Mouse (Mus musculus) WW6 (cell line): ENCODE measurements around the gene App.

ENCODE experiments used
- DNase-seq: peaks from one replicate; pipeline ENCODE4 v3.0.0-alpha.2; 2013; ENCODE audit warnings: low read depth, low spot score

App gene

DNA sequence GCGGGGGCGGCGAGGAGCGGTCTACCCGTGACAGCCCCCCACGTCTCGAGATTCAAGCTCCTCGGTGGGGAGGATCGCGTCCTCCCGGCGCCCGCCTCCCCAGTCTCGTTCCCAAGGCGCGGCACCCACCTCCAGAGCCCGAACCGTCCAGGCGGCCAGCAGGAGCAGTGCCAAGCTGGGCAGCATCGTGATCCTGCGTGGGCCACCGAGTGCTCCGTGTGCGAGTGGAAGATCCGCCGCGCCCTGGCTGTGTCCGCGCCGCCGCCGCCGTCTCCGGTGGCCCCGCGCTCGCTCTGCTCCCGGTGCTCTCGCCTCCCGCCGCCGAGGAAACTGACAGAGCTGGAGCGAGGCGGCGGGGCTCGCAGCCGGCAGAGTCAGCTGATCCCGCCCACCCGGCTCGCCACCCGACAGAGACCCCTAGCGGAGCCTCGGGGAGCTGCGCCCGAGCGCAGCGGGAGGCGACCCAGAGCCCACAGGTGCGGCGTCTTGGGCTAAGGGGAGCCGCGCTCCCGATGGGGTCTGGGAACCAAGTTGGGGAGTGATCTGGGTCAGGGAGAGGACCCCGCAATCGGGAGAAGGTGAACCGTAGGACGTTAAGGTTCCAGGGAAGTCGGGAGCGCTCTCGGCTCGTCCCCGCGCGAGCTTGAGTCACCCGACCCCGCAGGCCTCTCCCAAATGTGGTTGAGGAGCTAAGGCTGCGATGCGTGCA is at the start of gene App:
Gene App, minus strand, starts transcription at position 394 of the 709 bp plus-strand sequence.
- DNase-seq: peak; percentile 67

DNA sequence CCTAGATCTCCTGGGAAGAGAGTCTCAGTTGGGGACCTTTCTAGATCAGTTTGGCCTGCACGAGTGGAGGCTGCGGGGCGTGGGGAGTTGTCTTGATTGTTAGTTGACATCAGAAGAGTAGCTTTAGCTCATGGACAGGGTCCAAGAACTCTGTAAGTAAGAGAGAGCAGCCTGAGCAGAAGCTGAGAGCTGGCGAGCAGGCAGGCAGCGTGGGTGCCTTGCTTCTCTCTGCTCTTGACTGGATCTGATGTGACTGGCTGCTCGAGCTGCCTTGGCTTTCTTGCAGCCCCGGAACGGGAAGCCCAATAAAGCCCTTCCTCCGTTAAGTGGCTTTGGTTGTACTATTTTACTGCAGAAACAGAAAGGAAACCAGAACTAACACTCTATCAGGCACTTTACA is 42.3 kb upstream of the App start:
- no peak for DNase-seq

DNA sequence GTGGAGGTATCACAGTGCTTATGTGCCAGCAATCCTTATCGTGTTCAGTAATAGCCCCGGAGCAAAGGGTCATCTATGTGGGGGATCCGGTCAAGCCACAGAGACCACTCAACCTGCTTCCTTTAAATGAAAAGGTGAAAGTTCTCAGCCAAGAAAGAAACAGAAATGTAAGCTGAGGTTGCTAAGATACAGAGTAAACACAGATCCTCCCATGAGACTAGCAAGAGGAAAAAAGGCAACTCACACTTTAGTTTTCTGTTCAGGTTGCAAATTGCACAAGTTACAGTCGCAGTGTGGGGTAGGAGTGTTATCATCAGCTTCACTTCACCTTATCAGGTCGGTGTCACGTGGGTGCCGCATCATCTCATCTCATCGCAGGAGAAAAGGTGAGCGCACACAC is 41.6 kb upstream of the App start:
- DNase-seq: no peak

- no peak for DNase-seq
These were observed 22.1 kb upstream of the App start for GRCm38 (mm10) chr16:85195622-85196021.

DNA sequence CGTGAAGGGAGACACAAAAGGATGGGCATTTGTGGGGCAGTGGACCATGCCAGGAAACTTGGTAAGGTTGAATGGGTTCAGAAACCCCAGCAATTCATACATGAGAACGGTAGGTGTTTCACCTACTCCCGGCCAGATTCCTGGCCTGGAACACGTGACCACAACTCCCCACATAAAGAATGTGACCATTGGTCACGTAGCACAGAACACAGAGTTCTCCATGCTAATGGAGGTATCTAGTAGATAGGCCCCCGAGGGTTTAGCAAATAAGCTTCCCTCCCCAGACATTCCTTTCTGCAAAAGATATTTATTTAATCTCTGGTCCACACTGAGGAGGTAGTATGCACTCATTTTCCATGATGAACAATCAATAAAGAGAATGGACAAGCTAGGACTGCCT is 21.6 kb upstream of the App start:
- DNase-seq: no peak

DNA sequence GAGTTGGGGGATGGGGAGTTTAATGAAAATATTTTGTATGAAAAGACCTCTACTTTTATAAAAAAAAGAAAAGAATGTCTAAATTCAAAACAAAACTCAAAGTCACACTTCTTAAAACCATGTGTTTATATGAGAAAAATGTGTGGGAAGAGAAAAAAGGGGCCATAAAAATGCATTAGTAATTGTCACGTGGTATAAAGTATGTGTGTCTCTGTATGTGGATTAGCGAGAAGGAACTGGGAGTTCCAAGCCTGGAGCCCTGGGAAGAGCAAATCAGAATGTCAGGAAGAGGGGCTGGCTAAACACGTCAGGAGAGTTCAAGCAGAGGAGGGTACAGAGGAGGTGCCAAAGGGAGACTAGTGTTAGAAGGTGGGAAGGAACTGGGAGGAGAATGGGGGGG is 7.9 kb upstream of the App start:
- DNase-seq: no peak

GRCm38 (mm10) chr16:85180710-85181109 is 7.1 kb upstream of the App start:
- no peak for DNase-seq

- no peak for DNase-seq
These were observed 3.1 kb upstream of the App start for GRCm38 (mm10) chr16:85176666-85177065.

DNA sequence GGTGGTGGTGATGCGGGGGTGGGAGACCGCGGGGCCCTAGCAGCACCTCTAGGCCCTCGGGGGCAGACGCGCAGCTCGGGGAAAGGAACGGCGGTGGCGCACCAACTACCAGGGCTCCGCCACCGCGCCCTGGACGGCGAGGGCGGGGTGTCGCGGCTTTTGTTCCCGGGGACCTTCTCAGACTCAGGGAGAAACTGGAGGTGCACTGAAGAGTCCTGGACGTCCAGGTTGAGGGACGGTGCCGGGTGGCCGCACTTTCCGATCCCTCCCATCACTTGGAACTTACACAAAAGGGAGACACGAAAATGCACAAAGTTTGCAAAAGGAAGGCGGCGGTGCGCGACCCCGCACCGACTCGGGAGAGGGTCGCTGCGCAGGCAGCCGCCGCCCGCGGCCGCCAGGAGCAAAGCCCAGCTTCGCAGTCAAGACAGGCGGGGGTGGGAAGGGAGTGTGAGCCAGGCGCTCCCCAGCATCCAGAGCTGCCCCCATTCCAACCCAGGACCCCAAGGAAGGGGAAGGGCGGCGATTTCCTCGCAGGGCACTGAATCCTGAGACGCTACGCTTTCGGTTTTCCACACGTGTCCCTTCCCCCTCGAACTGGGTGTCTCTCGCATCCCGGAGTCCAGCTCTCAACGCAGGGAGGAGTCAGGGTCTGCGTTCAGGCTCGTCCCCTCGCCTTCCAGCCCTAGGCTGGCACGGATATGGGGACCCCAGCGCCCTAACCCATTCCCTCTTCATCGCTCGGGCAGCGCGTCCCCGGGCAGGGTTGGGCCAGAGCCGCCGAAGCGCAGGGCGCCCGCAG is 794 bp downstream of the App start:
- DNase-seq: peak; percentile 24

- peak; percentile 26 for DNase-seq
These were observed 1.5 kb downstream of the App start for GRCm38 (mm10) chr16:85171976-85172570.

DNA sequence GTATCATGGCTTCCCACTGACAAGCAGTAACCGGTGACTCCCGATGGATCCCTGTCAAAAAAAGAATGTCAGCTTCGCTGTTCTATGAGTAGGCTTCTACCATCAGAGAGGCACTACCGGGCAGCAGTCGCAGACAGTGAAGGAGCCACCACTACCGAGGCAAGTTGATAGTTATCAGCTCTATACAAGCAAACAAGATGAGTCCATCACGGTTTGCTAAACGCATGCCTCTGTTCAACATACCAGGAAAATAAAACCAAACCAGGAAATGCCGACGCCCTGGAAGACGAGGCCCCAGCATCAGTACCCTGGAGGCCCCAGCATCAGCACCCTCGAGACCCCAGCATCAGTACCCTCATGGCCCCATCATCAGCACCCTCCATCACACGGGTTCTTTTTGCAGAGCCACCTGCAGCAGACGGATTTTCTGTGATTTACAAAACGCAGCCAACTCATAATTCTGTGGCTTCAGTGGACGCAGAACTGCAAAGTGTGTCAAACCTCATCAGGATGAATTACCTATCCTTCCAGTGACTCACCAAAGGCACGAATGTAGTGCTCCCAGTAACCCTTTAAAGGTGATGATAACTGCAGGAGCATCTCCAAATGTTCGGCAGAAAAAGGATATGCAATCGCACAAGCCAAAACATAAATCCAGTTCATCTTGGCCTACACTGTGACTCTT is 2.6 kb downstream of the App start:
- DNase-seq: no peak

- no peak for DNase-seq
These were observed 4.7 kb downstream of the App start for GRCm38 (mm10) chr16:85168821-85169220.

DNA sequence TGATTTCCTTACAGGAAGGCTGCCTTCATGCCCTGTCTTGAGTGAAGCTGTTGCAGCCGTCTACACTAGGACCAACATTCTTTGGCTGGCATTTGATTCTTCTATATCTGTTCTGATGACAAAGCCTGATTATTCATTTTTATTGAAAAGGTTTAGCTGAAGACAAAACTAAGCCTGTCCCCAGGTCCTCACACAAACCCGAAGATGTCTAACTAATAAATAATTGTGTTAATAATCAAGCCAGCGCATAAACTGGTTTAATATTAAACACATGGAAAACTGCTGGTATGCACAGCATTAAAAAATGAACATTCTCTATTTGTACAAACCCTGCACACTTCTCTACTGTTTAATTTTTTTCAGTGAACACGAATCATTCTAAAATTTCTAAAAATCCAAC is 7.4 kb downstream of the App start:
- DNase-seq: no peak

- DNase-seq: no peak
These were observed 7.9 kb downstream of the App start for GRCm38 (mm10) chr16:85165631-85166030.

DNA sequence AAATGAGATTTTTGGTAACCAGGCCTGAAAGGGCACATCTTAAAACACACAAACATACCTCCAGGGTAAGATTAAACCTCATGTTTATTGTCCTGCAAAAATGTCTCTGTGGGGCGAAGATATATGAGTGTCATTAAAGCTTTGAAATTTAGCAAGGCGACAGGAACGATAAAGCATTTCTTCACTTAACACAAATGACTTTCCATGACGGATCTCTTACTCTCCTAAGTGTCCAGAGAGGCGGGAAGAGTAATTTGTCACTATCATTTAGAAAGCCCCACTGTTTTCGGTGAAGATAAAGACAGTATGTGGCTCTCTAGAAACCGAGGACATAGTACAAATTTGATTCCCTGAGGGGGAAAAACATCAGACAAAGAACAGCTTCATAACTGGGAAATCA is 8.4 kb downstream of the App start:
- DNase-seq: no peak

GRCm38 (mm10) chr16:85162779-85163178 is 10.8 kb downstream of the App start:
- DNase-seq: no peak

DNA sequence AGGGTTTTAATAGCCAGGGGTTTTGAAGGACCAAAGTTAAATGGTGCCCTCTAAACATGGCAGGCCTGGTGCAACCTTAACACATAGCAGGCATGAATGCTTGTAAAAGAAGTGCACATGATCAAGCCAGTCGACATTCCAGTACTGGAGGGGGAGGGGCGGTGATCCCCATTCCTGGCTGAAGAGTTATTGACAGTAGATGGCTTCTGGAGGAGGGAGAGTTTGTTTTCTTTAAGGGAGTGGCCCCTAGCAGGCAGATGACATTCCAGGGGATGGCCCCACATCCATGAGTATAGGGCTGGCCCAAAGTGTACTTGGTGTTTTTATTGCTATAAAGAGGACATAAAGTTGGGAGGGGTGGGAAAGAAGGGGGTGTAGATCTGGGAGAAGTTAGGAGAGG is 13.4 kb downstream of the App start:
- DNase-seq: no peak

GRCm38 (mm10) chr16:85157796-85158546 is 15.6 kb downstream of the App start:
- DNase-seq: no peak

DNA sequence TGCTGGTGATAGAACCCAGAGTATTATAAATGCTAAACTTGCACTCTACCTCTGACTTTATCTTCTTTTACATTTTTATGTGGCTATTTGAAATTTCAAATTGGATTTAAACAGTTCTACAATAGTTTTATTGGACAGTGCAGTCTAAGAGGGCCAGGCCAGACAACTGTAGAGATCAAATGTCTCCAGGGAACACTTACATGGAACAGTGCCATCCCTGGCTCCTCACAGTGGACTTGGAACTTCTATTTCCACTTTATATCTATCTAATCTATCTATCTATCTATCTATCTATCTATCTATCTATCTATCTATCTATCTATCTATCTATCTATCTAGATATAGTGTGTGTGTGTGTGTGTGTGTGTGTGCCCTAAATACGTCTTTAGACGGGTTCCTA is 16.4 kb downstream of the App start:
- DNase-seq: no peak

DNA sequence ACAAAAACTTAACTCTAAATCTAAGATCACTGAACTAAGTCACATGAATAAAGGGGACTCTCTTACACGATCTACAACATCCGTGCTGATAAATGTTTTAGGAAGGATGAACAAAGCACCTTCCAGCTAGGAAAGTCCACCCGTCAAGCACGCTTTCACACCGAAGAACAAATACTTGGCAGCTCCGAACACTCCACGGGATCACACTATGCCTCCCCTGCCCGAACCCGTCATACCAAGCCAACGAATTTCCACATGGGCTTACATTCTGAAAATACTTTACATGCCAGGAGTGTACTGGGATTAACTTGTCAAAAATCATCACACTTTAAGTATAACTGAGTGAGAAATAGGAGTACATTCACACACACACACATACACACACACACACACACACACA is 17.7 kb downstream of the App start:
- DNase-seq: no peak

DNA sequence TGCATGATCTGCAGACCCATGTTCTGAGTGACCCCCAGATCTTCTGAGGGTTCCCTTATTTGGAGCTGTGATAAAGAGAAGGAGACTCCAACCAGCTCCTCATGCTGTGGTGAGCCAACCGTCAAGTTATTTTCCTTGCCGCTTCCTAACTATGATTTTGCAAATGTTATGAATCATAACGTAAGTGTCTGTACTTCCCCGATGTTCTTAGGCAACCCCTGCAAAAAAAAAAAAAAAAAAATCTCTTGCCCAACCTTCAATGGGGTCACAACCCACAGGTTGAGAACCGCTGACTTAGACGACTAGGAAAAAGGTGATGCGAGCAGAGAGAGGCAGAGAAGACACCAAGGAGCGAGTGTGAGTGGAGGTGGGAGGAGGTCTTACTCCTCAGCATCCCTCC is 21.1 kb downstream of the App start:
- no peak for DNase-seq

DNA sequence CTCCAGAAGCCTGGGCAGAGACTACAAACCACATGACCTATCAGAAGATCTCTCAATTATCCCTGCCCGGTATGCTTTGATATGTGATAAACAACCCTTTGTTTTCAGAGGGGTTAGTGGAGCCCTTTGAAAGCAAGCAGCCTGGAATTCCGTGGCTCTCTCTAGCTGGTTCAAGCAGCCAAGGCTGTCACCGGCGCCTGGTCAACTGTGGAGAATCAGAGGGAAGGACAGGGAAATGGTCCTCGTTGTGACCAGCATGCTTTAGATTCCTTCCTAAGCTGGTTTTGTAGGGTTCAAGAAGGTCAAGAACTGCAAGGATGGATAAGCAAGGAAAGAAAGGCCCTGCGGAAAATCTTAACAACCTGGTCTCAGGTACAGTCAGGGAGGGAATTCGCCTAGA is 21.9 kb downstream of the App start:
- DNase-seq: no peak
